Mouse (Mus musculus) CH12.LX (cell line): ENCODE results near the gene 4921539E11Rik. TPM values are rescaled to one million over a fixed set of nuclear protein-coding genes. Genes with fewer than 3 reads are reported as not detected.

Experiments
- DNase-seq: peaks from one replicate; pipeline ENCODE4 v3.0.0-alpha.2; 2013; ENCODE audit errors: extremely low read depth
- H3K27ac ChIP-seq: 2 replicates; pipeline ENCODE4 v1.5.1; 2012; ENCODE audit warnings: low read depth, mild to moderate bottlenecking, control low read depth, moderate library complexity; ENCODE audit not compliant: insufficient read depth
- H3K27me3 ChIP-seq: replicated peaks from 2 replicates; pipeline ENCODE3; 2012; ENCODE audit warnings: inconsistent platforms
- H3K36me3 ChIP-seq, 2 experiments: replicated peaks in 1 of 2; 2 replicates each; pipeline versions ENCODE3 to v1.6.1; 2012; ENCODE audit warnings: inconsistent platforms in 1 of 2, low read length in 1 of 2, mild to moderate bottlenecking in 1 of 2, mixed read lengths in 1 of 2, moderate library complexity in 1 of 2; ENCODE audit not compliant: control insufficient read depth in 1 of 2, insufficient read depth in 1 of 2
- H3K4me1 ChIP-seq, 2 experiments: 2 replicates each; pipeline ENCODE4 v1.6.1; 2012; ENCODE audit warnings: inconsistent platforms in 1 of 2, moderate library complexity in 1 of 2; ENCODE audit not compliant: insufficient read depth in 2 of 2, control insufficient read depth in 1 of 2
- H3K4me2 ChIP-seq: 2 replicates; pipeline ENCODE4 v1.6.1; 2012; ENCODE audit warnings: low read depth, mild to moderate bottlenecking, control low read depth; ENCODE audit not compliant: poor library complexity, insufficient read depth, severe bottlenecking
- H3K4me3 ChIP-seq, 3 experiments: fragments of 150-350 bp in 1 of 3; sonication (generic) in 1 of 3; replicated peaks in 1 of 3; 2 replicates each; pipeline versions ENCODE3 to v1.5.1; 2011 to 2012; ENCODE audit warnings: low read depth in 2 of 3, low read length in 2 of 3, mild to moderate bottlenecking in 2 of 3, moderate library complexity in 2 of 3, control low read depth in 1 of 3, improper control_type of control experiment in 1 of 3, inconsistent platforms in 1 of 3, mixed read lengths in 1 of 3; ENCODE audit not compliant: poor library complexity in 1 of 3
- H3K79me2 ChIP-seq: replicated peaks from 2 replicates; pipeline ENCODE4 v1.6.1; 2012; ENCODE audit warnings: mild to moderate bottlenecking, moderate library complexity; ENCODE audit not compliant: control insufficient read depth, poor library complexity, insufficient read depth, severe bottlenecking; ENCODE audit errors: extremely low read depth
- H3K9ac ChIP-seq: 2 replicates; pipeline ENCODE4 v1.6.1; 2012; ENCODE audit warnings: low read depth, mild to moderate bottlenecking, control low read depth, moderate library complexity; ENCODE audit not compliant: insufficient read depth
- H3K9me3 ChIP-seq: replicated peaks from 2 replicates; pipeline ENCODE3; 2012; ENCODE audit warnings: low read length, inconsistent platforms, mixed read lengths
- CHD1 ChIP-seq: IDR thresholded peaks from 2 replicates; pipeline ENCODE4 v1.6.1; 2012; ENCODE audit warnings: low read depth, low read length, improper control_type of control experiment, inconsistent platforms
- CHD2 ChIP-seq: IDR thresholded peaks from 2 replicates; pipeline ENCODE4 v1.6.1; 2011; ENCODE audit warnings: low read length, improper control_type of control experiment
- E2F4 ChIP-seq: IDR thresholded peaks from 2 replicates; pipeline ENCODE4 v1.6.1; 2011; ENCODE audit warnings: low read depth, low read length, improper control_type of control experiment; ENCODE audit not compliant: insufficient replicate concordance
- EP300 ChIP-seq: IDR thresholded peaks from 2 replicates; pipeline ENCODE4 v1.6.1; 2011; ENCODE audit warnings: low read length, improper control_type of control experiment
- HCFC1 ChIP-seq: IDR thresholded peaks from 2 replicates; pipeline ENCODE4 v1.6.1; 2012; ENCODE audit warnings: low read depth, mild to moderate bottlenecking, inconsistent platforms, low read length, improper control_type of control experiment
- JUN ChIP-seq: IDR thresholded peaks from 2 replicates; pipeline ENCODE4 v1.6.1; 2011; ENCODE audit warnings: low read depth, mild to moderate bottlenecking, low read length, improper control_type of control experiment, moderate library complexity; ENCODE audit not compliant: insufficient read depth
- KAT2A ChIP-seq: IDR thresholded peaks from 2 replicates; pipeline ENCODE4 v1.6.1; 2012; ENCODE audit warnings: low read length, improper control_type of control experiment, inconsistent platforms; ENCODE audit not compliant: insufficient replicate concordance
- MAFK ChIP-seq: IDR thresholded peaks from 2 replicates; pipeline ENCODE4 v1.6.1; 2011; ENCODE audit warnings: low read length, improper control_type of control experiment; ENCODE audit not compliant: insufficient replicate concordance
- MAX ChIP-seq: IDR thresholded peaks from 2 replicates; pipeline ENCODE4 v1.6.1; 2011; ENCODE audit warnings: low read length, improper control_type of control experiment
- MAZ ChIP-seq: IDR thresholded peaks from 2 replicates; pipeline ENCODE4 v1.6.1; 2012; ENCODE audit warnings: low read depth, mild to moderate bottlenecking, inconsistent platforms, low read length, improper control_type of control experiment, moderate library complexity
- MXI1 ChIP-seq: IDR thresholded peaks from 2 replicates; pipeline ENCODE4 v1.6.1; 2011; ENCODE audit warnings: mild to moderate bottlenecking, low read depth, low read length, improper control_type of control experiment
- MYC ChIP-seq: IDR thresholded peaks from 2 replicates; pipeline ENCODE4 v1.6.1; 2011; ENCODE audit warnings: low read depth, mild to moderate bottlenecking, improper control_type of control experiment, low read length
- POLR2A ChIP-seq: IDR thresholded peaks from 2 replicates; pipeline ENCODE4 v1.6.1; 2011; ENCODE audit warnings: low read depth, mild to moderate bottlenecking, improper control_type of control experiment, low read length
- POLR2AphosphoS2 ChIP-seq: IDR thresholded peaks from 2 replicates; pipeline ENCODE4 v1.6.1; 2011; ENCODE audit warnings: low read depth, low read length, improper control_type of control experiment
- RCOR1 ChIP-seq: conservative IDR thresholded peaks from 2 replicates; pipeline ENCODE4 v1.6.1; 2012; ENCODE audit warnings: low read depth, mild to moderate bottlenecking, inconsistent platforms, low read length, improper control_type of control experiment
- SIN3A ChIP-seq: IDR thresholded peaks from 2 replicates; pipeline ENCODE4 v1.6.1; 2012; ENCODE audit warnings: low read length, improper control_type of control experiment, inconsistent platforms
- TCF12 ChIP-seq: IDR thresholded peaks from 2 replicates; pipeline ENCODE4 v1.6.1; 2014; ENCODE audit warnings: low read depth, mild to moderate bottlenecking, inconsistent platforms, low read length, improper control_type of control experiment
- ZMIZ1 ChIP-seq: IDR thresholded peaks from 2 replicates; pipeline ENCODE4 v1.6.1; 2012; ENCODE audit warnings: low read depth, mild to moderate bottlenecking, inconsistent platforms, low read length, improper control_type of control experiment
- dilution Hi-C: fragments of 300-500 bp; cut with MboI; formaldehyde crosslinking; loops from 2 replicates; pipeline ENCODE4 v1.14.3; 2020; ENCODE audit warnings: low sequenced_read_pairs; ENCODE audit not compliant: extremely low pct_unique_long_range_greater_than_20kb, extremely low pct_ligation_motif_present
- in situ Hi-C: fragments of 300-500 bp; cut with MboI; formaldehyde crosslinking; loops from 3 replicates; pipeline ENCODE4 v1.14.3; 2019; ENCODE audit warnings: low sequenced_read_pairs, low pct_ligation_motif_present, low pct_unique_long_range_greater_than_20kb, mixed read lengths
- polyA plus RNA-seq: library from polyadenylated mRNA; unstranded; fragments of >175 nt; gene quantifications from 2 replicates; pipeline ENCODE4 v1.2.1, GENCODE M21; 2012; ENCODE audit warnings: low read depth; ENCODE audit not compliant: insufficient read length
- total RNA-seq, 2 experiments: library from RNA; depleted of rRNA; stranded (reverse); fragments of 300-350 nt in 1 of 2; fragments of >200 nt in 1 of 2; gene quantifications; 2 replicates each; pipeline ENCODE4 v1.2.3; 2012 to 2014

Gene 4921539E11Rik
- total and polyA plus RNA-seq, 3 experiments, result not detected

- Histone ChIP-seq H3K4me1 (no peaks in the 10 kb centered on the region), H3K9me3 (peaks cover 2% of the 10 kb centered on the region), H3K27me3 (no peaks in the 10 kb centered on the region), H3K4me3 (no peak overlapping the region), H3K9ac (no peak overlapping the region), H3K4me2 (no peak overlapping the region), H3K36me3 (no peaks in the 10 kb centered on the region), H3K79me2 (no peaks in the 10 kb centered on the region)
- in situ Hi-C loops, result no loop called here
- no peak for DNase-seq
- dilution Hi-C loops, result no loop called here
- no peak for TF ChIP-seq RCOR1
- no peak for TF ChIP-seq CHD1
- TF ChIP-seq SIN3A, result no peak
- TF ChIP-seq MAFK, result no peak
- TF ChIP-seq, all 38 proteins: peak for 0
- H3K27ac ChIP-seq, result no peak overlapping the region
Measured at GRCm38 (mm10) chr4:103232156-103232555, 58.5 kb downstream of the 4921539E11Rik start.

DNA sequence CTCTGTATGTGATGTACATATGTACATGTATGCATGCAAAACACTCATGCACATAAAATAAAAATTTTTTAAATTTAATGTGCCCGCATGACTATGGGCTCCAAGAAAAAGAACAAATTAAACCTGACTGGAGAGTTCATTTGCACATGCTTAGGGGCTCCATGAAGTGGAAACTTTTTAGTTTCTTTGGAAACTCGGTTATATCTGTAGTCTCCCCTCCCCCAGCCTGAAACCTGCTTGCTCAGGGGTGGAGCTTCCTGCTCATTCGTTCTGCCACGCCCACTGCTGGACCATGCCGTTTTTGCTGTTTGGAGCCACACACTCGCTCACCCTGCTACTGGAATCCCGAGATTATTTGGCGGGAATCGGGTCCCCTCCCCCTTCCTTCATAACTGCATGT is 67.8 kb downstream of the 4921539E11Rik start:
- in situ Hi-C loops, result no loop called here
- Histone ChIP-seq H3K9ac (no peak overlapping the region), H3K9me3 (no peaks in the 10 kb centered on the region), H3K4me1 (peaks cover 8 to 22% of the 10 kb centered on the region in 2 experiments), H3K79me2 (no peaks in the 10 kb centered on the region), H3K27ac (no peak overlapping the region), H3K27me3 (no peaks in the 10 kb centered on the region), H3K4me2 (peak overlapping the region; percentile 47; the same call in 1 of the 2 replicates), H3K36me3 (no peaks in the 10 kb centered on the region), H3K4me3 (no peak overlapping the region)
- dilution Hi-C loops, result no loop called here
- peak; percentile 20 for DNase-seq
- TF ChIP-seq EP300, result 0 out of 2 replicates have a peak, but pooled peaks have one; percentile 53
- TF ChIP-seq POLR2AphosphoS2, result no peak
- TF ChIP-seq E2F4, result no peak
- 0 out of 2 replicates have a peak, but pooled peaks have one; percentile 20 for TF ChIP-seq TCF12
- TF ChIP-seq MAX, result 0 out of 2 replicates have a peak, but pooled peaks have one; percentile 19
- TF ChIP-seq MXI1, result peak; percentile 44; the same call in 1 of the 2 replicates
- peak; percentile 52; the same call in 1 of the 2 replicates for TF ChIP-seq MYC
- TF ChIP-seq SIN3A, result no peak
- TF ChIP-seq CHD2, result 0 out of 2 replicates have a peak, but pooled peaks have one; percentile 70
- TF ChIP-seq KAT2A, result no peak

- no peak for DNase-seq
- Histone ChIP-seq H3K79me2 (no peaks in the 10 kb centered on the region), H3K27me3 (no peaks in the 10 kb centered on the region), H3K4me3 (no peak overlapping the region), H3K4me1 (peaks cover 8 to 22% of the 10 kb centered on the region in 2 experiments), H3K4me2 (no peak overlapping the region), H3K9me3 (no peaks in the 10 kb centered on the region), H3K27ac (no peak overlapping the region), H3K9ac (no peak overlapping the region), H3K36me3 (no peaks in the 10 kb centered on the region)
- in situ Hi-C loops (no loop called here), dilution Hi-C loops (no loop called here)
- TF ChIP-seq MAX, result no peak
- no peak for TF ChIP-seq MAZ
- no peak for TF ChIP-seq ZMIZ1
- no peak for TF ChIP-seq TCF12
- no peak for TF ChIP-seq JUN
- TF ChIP-seq E2F4, result no peak
- TF ChIP-seq RCOR1, result no peak
- TF ChIP-seq KAT2A, result no peak
- no peak for TF ChIP-seq MYC
- no peak for TF ChIP-seq POLR2A
- no peak for TF ChIP-seq POLR2AphosphoS2
- TF ChIP-seq HCFC1, result no peak
Measured at GRCm38 (mm10) chr4:103221789-103222188, 68.9 kb downstream of the 4921539E11Rik start.
